ENCODE assay signal across 17 mouse cellular contexts in the genomic region with DNA sequence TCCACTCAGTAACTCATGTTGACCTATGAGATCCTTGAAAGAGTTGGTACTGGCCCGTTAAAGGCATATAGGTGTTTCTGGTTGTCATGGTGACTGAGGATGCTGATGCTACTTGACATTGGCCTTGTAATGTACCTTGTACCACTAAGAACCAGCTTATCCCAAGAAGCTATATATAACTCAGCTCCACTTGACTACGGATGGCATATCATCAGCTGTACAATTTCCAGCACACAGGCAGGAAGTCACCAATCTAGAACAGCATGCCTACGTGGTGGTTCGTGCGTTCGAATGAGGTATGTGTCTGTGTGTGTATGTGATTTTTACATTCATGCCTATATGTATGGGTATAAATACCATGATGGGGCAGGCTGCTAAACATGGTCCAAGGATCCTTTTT. TPM values are rescaled to one million over a fixed set of nuclear protein-coding genes. Genes with fewer than 3 reads are reported as not detected.
DNase-seq lines count a peak whose midpoint lies in the region; ATAC-seq lines count a peak whose summit lies in the region.
"Had no signal": no experiment of that assay in that cellular context is flagged by ENCODE, and none has a peak within 500 bp of the region (broad histone marks: within the 10 kb centered on the region; RNA-seq: fewer than 3 reads in every experiment).

No protein-coding gene starts in this region.

- 89% methylated on average over 6 of the region's 6 CpGs for WGBS in embryonic facial prominence, embryonic 13.5 days
- WGBS in embryonic facial prominence, embryonic 10.5 days, result 92% methylated on average over 6 of the region's 6 CpGs
- WGBS in heart, embryonic 13.5 days, result 22% methylated on average over 6 of the region's 6 CpGs
- WGBS in limb, embryonic 13.5 days, result 89% methylated on average over 6 of the region's 6 CpGs
- WGBS in limb, embryonic 10.5 days, result 93% methylated on average over 6 of the region's 6 CpGs
- 69% methylated on average over 6 of the region's 6 CpGs for WGBS in embryonic facial prominence, embryonic 15.5 days

- H3K4me3 ChIP-seq in embryonic facial prominence, embryonic 13.5 days, result no peak overlapping the region
- no peak overlapping the region for H3K4me3 ChIP-seq in embryonic facial prominence, embryonic 10.5 days
- H3K4me3 ChIP-seq in heart, embryonic 13.5 days, result no peak overlapping the region; the same call in 1 of the 2 replicates
- H3K4me3 ChIP-seq in limb, embryonic 13.5 days, result no peak overlapping the region
- no peak overlapping the region for H3K4me3 ChIP-seq in limb, embryonic 10.5 days
- no peak overlapping the region for H3K4me3 ChIP-seq in embryonic facial prominence, embryonic 15.5 days (replicated peaks)
- H3K4me3 ChIP-seq: embryonic facial prominence, embryonic 12.5 days; hindbrain, embryonic 15.5 days; layer of hippocampus, adult 2 months; megakaryocyte, embryonic 14.5 days had no signal

- no peak overlapping the region for H3K9ac ChIP-seq in embryonic facial prominence, embryonic 13.5 days
- peak overlapping the region; percentile 54 for H3K9ac ChIP-seq in heart, embryonic 13.5 days
- no peak overlapping the region for H3K9ac ChIP-seq in limb, embryonic 13.5 days
- no peak overlapping the region for H3K9ac ChIP-seq in embryonic facial prominence, embryonic 15.5 days
- H3K9ac ChIP-seq: embryonic facial prominence, embryonic 12.5 days; hindbrain, embryonic 15.5 days had no signal

- H3K27ac ChIP-seq in embryonic facial prominence, embryonic 13.5 days, result peak overlapping the region; percentile 57; the same call in 1 of the 2 replicates
- H3K27ac ChIP-seq in embryonic facial prominence, embryonic 10.5 days (replicated peaks), result no peak overlapping the region
- peak overlapping the region; percentile 75 for H3K27ac ChIP-seq in heart, embryonic 13.5 days (replicated peaks)
- 0 out of 2 replicates have a peak overlapping the region, but pooled peaks have one; percentile 23 for H3K27ac ChIP-seq in limb, embryonic 13.5 days
- H3K27ac ChIP-seq in limb, embryonic 10.5 days, result no peak overlapping the region
- H3K27ac ChIP-seq in embryonic facial prominence, embryonic 15.5 days (replicated peaks), result 0 out of 2 replicates have a peak overlapping the region, but pooled peaks have one; percentile 3
- H3K27ac ChIP-seq: embryonic facial prominence, embryonic 12.5 days; hindbrain, embryonic 15.5 days had no signal

- H3K36me3 ChIP-seq in embryonic facial prominence, embryonic 13.5 days, result peaks cover 33% of the 10 kb centered on the region
- peaks cover 53% of the 10 kb centered on the region for H3K36me3 ChIP-seq in embryonic facial prominence, embryonic 10.5 days (replicated peaks)
- no peaks in the 10 kb centered on the region for H3K36me3 ChIP-seq in heart, embryonic 13.5 days
- peaks cover 10% of the 10 kb centered on the region for H3K36me3 ChIP-seq in limb, embryonic 13.5 days
- peaks cover 50% of the 10 kb centered on the region for H3K36me3 ChIP-seq in limb, embryonic 10.5 days
- H3K36me3 ChIP-seq in embryonic facial prominence, embryonic 15.5 days, result 0 out of 2 replicates have a peak, but pooled peaks cover 3% of the 10 kb centered on the region
- H3K36me3 ChIP-seq: hindbrain, embryonic 15.5 days had no signal

- no peak for ATAC-seq in embryonic facial prominence, embryonic 13.5 days (ENCODE audit: insufficient number of reproducible peaks, insufficient read depth, low FRiP score, low TSS enrichment, low read depth)
- 0 out of 2 replicates have a peak, but pooled peaks have one; percentile 35 for ATAC-seq in heart, embryonic 13.5 days (ENCODE audit: extremely low read depth, insufficient number of reproducible peaks, low FRiP score, low TSS enrichment)
- ATAC-seq in limb, embryonic 13.5 days (ENCODE audit: low FRiP score, low read depth), result no peak
- ATAC-seq in embryonic facial prominence, embryonic 15.5 days (ENCODE audit: insufficient number of reproducible peaks, low FRiP score, low TSS enrichment, low read depth), result no peak
- ATAC-seq: forebrain, embryonic 16.5 days; midbrain, embryonic 16.5 days had no signal

- H3K4me2 ChIP-seq in embryonic facial prominence, embryonic 13.5 days, result no peak overlapping the region
- H3K4me2 ChIP-seq in heart, embryonic 13.5 days, result peak overlapping the region; percentile 52
- no peak overlapping the region for H3K4me2 ChIP-seq in limb, embryonic 13.5 days (replicated peaks)
- 0 out of 2 replicates have a peak overlapping the region, but pooled peaks have one; percentile 1 for H3K4me2 ChIP-seq in embryonic facial prominence, embryonic 15.5 days (replicated peaks)
- H3K4me2 ChIP-seq: embryonic facial prominence, embryonic 12.5 days; hindbrain, embryonic 15.5 days had no signal

- DNase-seq in embryonic facial prominence, embryonic 10.5 days (ENCODE audit: low spot score), result no peak
- DNase-seq in heart, postnatal 10 days, result no peak
- DNase-seq in limb, embryonic 10.5 days (ENCODE audit: low spot score), result no peak
- DNase-seq in spleen, adult 18-20 months, result no peak
- DNase-seq: right cerebral cortex, postnatal 25 days had no signal

- H3K9me3 ChIP-seq in embryonic facial prominence, embryonic 13.5 days, result no peaks in the 10 kb centered on the region
- no peaks in the 10 kb centered on the region for H3K9me3 ChIP-seq in embryonic facial prominence, embryonic 10.5 days
- no peaks in the 10 kb centered on the region for H3K9me3 ChIP-seq in heart, embryonic 13.5 days
- no peaks in the 10 kb centered on the region for H3K9me3 ChIP-seq in limb, embryonic 13.5 days
- H3K9me3 ChIP-seq in limb, embryonic 10.5 days (replicated peaks), result no peaks in the 10 kb centered on the region
- H3K9me3 ChIP-seq in embryonic facial prominence, embryonic 15.5 days (replicated peaks), result no peaks in the 10 kb centered on the region
- H3K9me3 ChIP-seq: embryonic facial prominence, embryonic 12.5 days; hindbrain, embryonic 15.5 days; megakaryocyte, embryonic 14.5 days had no signal

- no peaks in the 10 kb centered on the region for H3K27me3 ChIP-seq in embryonic facial prominence, embryonic 13.5 days
- H3K27me3 ChIP-seq in embryonic facial prominence, embryonic 10.5 days (replicated peaks; ENCODE audit: low read depth, poor library complexity, severe bottlenecking), result no peaks in the 10 kb centered on the region
- no peaks in the 10 kb centered on the region for H3K27me3 ChIP-seq in heart, embryonic 13.5 days (replicated peaks)
- no peaks in the 10 kb centered on the region for H3K27me3 ChIP-seq in limb, embryonic 13.5 days
- H3K27me3 ChIP-seq in limb, embryonic 10.5 days (ENCODE audit: low read depth, poor library complexity, severe bottlenecking), result no peaks in the 10 kb centered on the region
- H3K27me3 ChIP-seq in embryonic facial prominence, embryonic 15.5 days, result no peaks in the 10 kb centered on the region
- H3K27me3 ChIP-seq: embryonic facial prominence, embryonic 12.5 days; hindbrain, embryonic 15.5 days had no signal

- H3K4me1 ChIP-seq in embryonic facial prominence, embryonic 13.5 days, result peaks cover 37% of the 10 kb centered on the region
- H3K4me1 ChIP-seq in embryonic facial prominence, embryonic 10.5 days, result peaks cover 29% of the 10 kb centered on the region
- peaks cover 44% of the 10 kb centered on the region for H3K4me1 ChIP-seq in heart, embryonic 13.5 days
- H3K4me1 ChIP-seq in limb, embryonic 13.5 days, result peaks cover 46% of the 10 kb centered on the region
- H3K4me1 ChIP-seq in limb, embryonic 10.5 days, result peaks cover 29% of the 10 kb centered on the region
- H3K4me1 ChIP-seq in embryonic facial prominence, embryonic 15.5 days, result peaks cover 33% of the 10 kb centered on the region
- H3K4me1 ChIP-seq: hindbrain, embryonic 15.5 days; megakaryocyte, embryonic 14.5 days had no signal

- intact Hi-C loops in heart, postnatal 10 days (cut with DNase I), result no loop called here

RNA-seq across cellular contexts. Expression of gene Ntf3, which starts 25.7 kb away (rescaled TPM):
- polyA plus RNA-seq in embryonic facial prominence, embryonic 13.5 days (2015; fragmentation: Nextera tagmentation; extraction: Ambion mirVana), result 35.3 and 41.1 TPM in 2 replicates
- 19.4 and 19.9 TPM in 2 replicates for polyA plus RNA-seq in embryonic facial prominence, embryonic 10.5 days (2016; fragmentation: Nextera tagmentation; extraction: Ambion mirVana)
- 7.4 and 8.9 TPM in 2 replicates for polyA plus RNA-seq in heart, embryonic 13.5 days (2015; fragmentation: Nextera tagmentation; extraction: Ambion mirVana)
- total RNA-seq in heart, postnatal 10 days (2021), result 1 to 10 TPM; 3.7 to 4.3 TPM
- 23.3 and 26.2 TPM in 2 replicates for polyA plus RNA-seq in limb, embryonic 13.5 days (2015; fragmentation: Nextera tagmentation; extraction: Ambion mirVana)
- 13.7 and 22.9 TPM in 2 replicates for polyA plus RNA-seq in limb, embryonic 10.5 days (2016; fragmentation: Nextera tagmentation; extraction: Ambion mirVana)
- 18.7 and 18.9 TPM in 2 replicates for polyA plus RNA-seq in embryonic facial prominence, embryonic 15.5 days (2015; fragmentation: Nextera tagmentation; extraction: Ambion mirVana)
- total RNA-seq: granulocyte monocyte progenitor cell, adult 5-6 weeks; neutrophil, adult 5-6 weeks had no signal

Comparison
In these comparisons a context has a peak if more than half of its experiments do, and no peak if none do; other contexts are left out.
1. H3K27ac ChIP-seq: peak in embryonic facial prominence, embryonic 13.5 days (single experiment), heart, embryonic 13.5 days (single experiment), limb, embryonic 13.5 days (single experiment) and embryonic facial prominence, embryonic 15.5 days (single experiment); none in embryonic facial prominence, embryonic 10.5 days (single experiment) and limb, embryonic 10.5 days (single experiment).
2. H3K4me2 ChIP-seq: peak in heart, embryonic 13.5 days (single experiment) and embryonic facial prominence, embryonic 15.5 days (single experiment); none in embryonic facial prominence, embryonic 13.5 days (single experiment) and limb, embryonic 13.5 days (single experiment).